Mouse (Mus musculus) myocyte (in vitro differentiated cells): ENCODE data around the gene Nwd2. TPM values are rescaled to one million over a fixed set of nuclear protein-coding genes. Genes with fewer than 3 reads are reported as not detected.

Experiments used
- H3K27me3 ChIP-seq: one replicate; pipeline ENCODE4 v1.6.1; 2011; ENCODE audit not compliant: control insufficient read depth, insufficient read depth, insufficient read length
- H3K36me3 ChIP-seq: one replicate; pipeline ENCODE4 v1.6.1; 2011; ENCODE audit not compliant: control insufficient read depth, insufficient read depth
- H3K4me2 ChIP-seq: one replicate; pipeline ENCODE4 v1.6.1; 2011; ENCODE audit warnings: low read depth, control low read depth
- H3K4me3 ChIP-seq: one replicate; pipeline ENCODE4 v1.5.1; 2011; ENCODE audit warnings: mild to moderate bottlenecking, control low read depth, moderate library complexity
- H3K79me2 ChIP-seq: one replicate; pipeline ENCODE4 v1.6.1; 2011; ENCODE audit not compliant: control insufficient read depth, insufficient read depth
- H3ac ChIP-seq: one replicate; pipeline ENCODE4 v1.6.1; 2011; ENCODE audit not compliant: control insufficient read depth, insufficient read length
- CEBPB ChIP-seq: IDR thresholded peaks from 2 replicates; pipeline ENCODE4 v1.6.1; 2011; ENCODE audit warnings: mild to moderate bottlenecking, moderate library complexity; ENCODE audit not compliant: poor library complexity, insufficient read depth, severe bottlenecking
- E2F4 ChIP-seq: IDR thresholded peaks from one replicate; pipeline ENCODE4 v1.6.1; 2011; ENCODE audit warnings: mild to moderate bottlenecking, control low read depth, moderate library complexity; ENCODE audit not compliant: insufficient read depth
- MAX ChIP-seq: IDR thresholded peaks from one replicate; pipeline ENCODE4 v1.6.1; 2011; ENCODE audit warnings: low read depth, mild to moderate bottlenecking, control low read depth
- MYOD1 ChIP-seq, 3 experiments: IDR thresholded peaks; one replicate each; pipeline ENCODE4 v1.6.1; 2011; ENCODE audit warnings: control low read depth in 2 of 3, low read depth in 2 of 3, mild to moderate bottlenecking in 2 of 3, moderate library complexity in 1 of 3; ENCODE audit not compliant: insufficient read length in 2 of 3, control insufficient read depth in 1 of 3
- MYOG ChIP-seq, 3 experiments: IDR thresholded peaks; one replicate each; pipeline ENCODE4 v1.6.1; 2011; ENCODE audit warnings: control low read depth in 2 of 3, low read depth in 2 of 3, mild to moderate bottlenecking in 2 of 3; ENCODE audit not compliant: insufficient read length in 2 of 3, control insufficient read depth in 1 of 3, insufficient read depth in 1 of 3
- POLR2A ChIP-seq: IDR thresholded peaks from one replicate; pipeline ENCODE4 v1.6.1; 2011; ENCODE audit warnings: low read depth, mild to moderate bottlenecking, control low read depth, moderate library complexity; ENCODE audit not compliant: insufficient read length
- POLR2AphosphoS2 ChIP-seq: IDR thresholded peaks from one replicate; pipeline ENCODE4 v1.6.1; 2011; ENCODE audit warnings: low read depth, control low read depth; ENCODE audit not compliant: insufficient read length
- REST ChIP-seq: IDR thresholded peaks from one replicate; pipeline ENCODE4 v1.6.1; 2011; ENCODE audit warnings: mild to moderate bottlenecking, control low read depth, moderate library complexity; ENCODE audit not compliant: insufficient read depth, insufficient read length
- SRF ChIP-seq: IDR thresholded peaks from one replicate; pipeline ENCODE4 v1.6.1; 2011; ENCODE audit warnings: low read depth; ENCODE audit not compliant: control insufficient read depth, insufficient read length
- TCF12 ChIP-seq: IDR thresholded peaks from one replicate; pipeline ENCODE4 v1.6.1; 2011; ENCODE audit warnings: mild to moderate bottlenecking, control low read depth; ENCODE audit not compliant: poor library complexity, insufficient read depth, severe bottlenecking
- TCF3 ChIP-seq: IDR thresholded peaks from one replicate; pipeline ENCODE4 v1.6.1; 2011; ENCODE audit warnings: low read depth, control low read depth; ENCODE audit not compliant: insufficient read length
- USF1 ChIP-seq: IDR thresholded peaks from one replicate; pipeline ENCODE4 v1.6.1; 2011; ENCODE audit warnings: low read depth, mild to moderate bottlenecking, control low read depth, moderate library complexity
- polyA plus RNA-seq: library from polyadenylated mRNA; unstranded; fragments of >200 nt; fragmentation: generic; extraction: Trizol; gene quantifications from one replicate; pipeline ENCODE4 v1.2.1, GENCODE M21; 2012; ENCODE audit warnings: missing spikeins

Gene Nwd2
- polyA plus RNA-seq, 1 experiment: 0.01 TPM

- no peaks in the 10 kb centered on the region for H3K79me2 ChIP-seq
These were observed 99.9 kb downstream of the Nwd2 start for GRCm38 (mm10) chr5:63748759-63749158.

GRCm38 (mm10) chr5:63755092-63755761 lies 106.3 kb downstream of the Nwd2 start:
- Histone ChIP-seq H3K36me3 (no peaks in the 10 kb centered on the region), H3K27me3 (no peaks in the 10 kb centered on the region), H3K4me2 (peak overlapping the region; percentile 35), H3K79me2 (no peaks in the 10 kb centered on the region), H3ac (no peak overlapping the region), H3K4me3 (no peak overlapping the region)
- TF ChIP-seq MYOD1 (IDR thresholded peaks at IDR 0.05; ENCODE audit: control insufficient read depth in 1 of 3, insufficient read length in 2 of 3, low read depth in 2 of 3) (no peak), TCF3 (no peak), MYOG (IDR thresholded peaks at IDR 0.05; ENCODE audit: control insufficient read depth in 1 of 3, insufficient read depth in 1 of 3, insufficient read length in 2 of 3, low read depth in 2 of 3) (no peak), TCF12 (no peak), E2F4 (no peak), USF1 (no peak), POLR2AphosphoS2 (no peak), POLR2A (no peak)

More at GRCm38 (mm10) chr5:63748759-63749158, 99.9 kb downstream of the Nwd2 start:
- Histone ChIP-seq H3K36me3 (no peaks in the 10 kb centered on the region), H3K4me2 (no peak overlapping the region), H3K4me3 (no peak overlapping the region), H3K27me3 (no peaks in the 10 kb centered on the region), H3ac (no peak overlapping the region)
- TF ChIP-seq POLR2A (no peak), REST (no peak), MYOD1 (IDR thresholded peaks at IDR 0.05; ENCODE audit: control insufficient read depth in 1 of 3, insufficient read length in 2 of 3, low read depth in 2 of 3) (no peak), E2F4 (no peak), TCF12 (no peak), MAX (no peak)

GRCm38 (mm10) chr5:63755938-63756337 lies 107.0 kb downstream of the Nwd2 start:
- Histone ChIP-seq H3K79me2 (no peaks in the 10 kb centered on the region), H3K36me3 (no peaks in the 10 kb centered on the region), H3K27me3 (no peaks in the 10 kb centered on the region), H3ac (no peak overlapping the region), H3K4me2 (peak overlapping the region; percentile 35), H3K4me3 (no peak overlapping the region)
- TF ChIP-seq MYOD1 (IDR thresholded peaks at IDR 0.05; ENCODE audit: control insufficient read depth in 1 of 3, insufficient read length in 2 of 3, low read depth in 2 of 3) (no peak), MYOG (IDR thresholded peaks at IDR 0.05; ENCODE audit: control insufficient read depth in 1 of 3, insufficient read depth in 1 of 3, insufficient read length in 2 of 3, low read depth in 2 of 3) (no peak), POLR2AphosphoS2 (no peak), POLR2A (no peak), CEBPB (no peak), REST (no peak), TCF12 (no peak), USF1 (no peak), SRF (no peak), MAX (no peak)

- Histone ChIP-seq H3K27me3 (peaks cover 12% of the 10 kb centered on the region), H3K4me2 (no peak overlapping the region), H3K36me3 (no peaks in the 10 kb centered on the region), H3ac (no peak overlapping the region), H3K79me2 (no peaks in the 10 kb centered on the region), H3K4me3 (no peak overlapping the region)
- TF ChIP-seq REST: no peak
- TF ChIP-seq POLR2A: no peak
- TF ChIP-seq E2F4: no peak
- TF ChIP-seq TCF3: no peak
- no peak for TF ChIP-seq POLR2AphosphoS2
- TF ChIP-seq USF1: no peak
- TF ChIP-seq MYOD1 (IDR thresholded peaks at IDR 0.05; ENCODE audit: control insufficient read depth in 1 of 3, insufficient read length in 2 of 3, low read depth in 2 of 3): no peak
- no peak for TF ChIP-seq CEBPB
- no peak for TF ChIP-seq MYOG (IDR thresholded peaks at IDR 0.05; ENCODE audit: control insufficient read depth in 1 of 3, insufficient read depth in 1 of 3, insufficient read length in 2 of 3, low read depth in 2 of 3)
- no peak for TF ChIP-seq MAX
- no peak for TF ChIP-seq SRF
- TF ChIP-seq TCF12: no peak
These were observed 117.0 kb downstream of the Nwd2 start for GRCm38 (mm10) chr5:63765886-63766285.

GRCm38 (mm10) chr5:63766715-63767114 lies 117.8 kb downstream of the Nwd2 start:
- Histone ChIP-seq H3K79me2 (no peaks in the 10 kb centered on the region), H3K36me3 (no peaks in the 10 kb centered on the region), H3K4me2 (no peak overlapping the region), H3ac (no peak overlapping the region), H3K4me3 (no peak overlapping the region), H3K27me3 (peaks cover 12% of the 10 kb centered on the region)
- no peak for TF ChIP-seq POLR2AphosphoS2
